Mouse (Mus musculus) brain, embryonic 14.5 days (tissue): ENCODE results near the gene Hexim1.

Experiments used
- CTCF ChIP-seq: fragments of 200-500 bp; IDR thresholded peaks from 2 replicates; pipeline ENCODE4 v1.5.1; 2012; ENCODE audit warnings: inconsistent platforms, mild to moderate bottlenecking, moderate library complexity, borderline replicate concordance; ENCODE audit not compliant: insufficient read depth, insufficient read length; ENCODE audit errors: extremely low read depth
- POLR2A ChIP-seq: fragments of 200-500 bp; IDR thresholded peaks from 2 replicates; pipeline ENCODE4 v1.6.1; 2012; ENCODE audit warnings: mild to moderate bottlenecking, inconsistent platforms, borderline replicate concordance; ENCODE audit not compliant: poor library complexity, insufficient read depth, insufficient read length, severe bottlenecking; ENCODE audit errors: extremely low read depth

GRCm38 (mm10) chr11:103067457-103068001 is 48.5 kb upstream of the Hexim1 start:
- TF ChIP-seq CTCF = no peak
- no peak for TF ChIP-seq POLR2A
